Mouse (Mus musculus): Measurements from ENCODE around the gene Nup160. TPM values are rescaled to one million over a fixed set of nuclear protein-coding genes. Genes with fewer than 3 reads are reported as not detected.

Nup160 gene
- polyA plus RNA-seq, 1 experiment from 2014 or later, result 32.0 TPM

- Histone ChIP-seq H3K4me2 (ENCODE audit: low read length) (no peak overlapping the region), H3K27ac (replicated peaks; ENCODE audit: low read depth, low read length) (no peak overlapping the region), H3K27me3 (ENCODE audit: control insufficient read depth, insufficient read depth, low read length) (no peaks in the 10 kb centered on the region), H3K4me1 (ENCODE audit: control insufficient read depth, insufficient read depth, low read length) (0 out of 2 replicates have a peak, but pooled peaks cover under 1% of the 10 kb centered on the region), H3K4me3 (replicated peaks; ENCODE audit: low read depth, low read length) (no peak overlapping the region), H3K9ac (replicated peaks; ENCODE audit: low read length) (no peak overlapping the region), H3K9me3 (ENCODE audit: control insufficient read depth, low read length) (no peaks in the 10 kb centered on the region), H3K36me3 (ENCODE audit: control insufficient read depth, insufficient read depth, low read length) (no peaks in the 10 kb centered on the region)
- 94% methylated on average over 1 of the region's 1 CpGs for WGBS
- DNase-seq (no peak), ATAC-seq (ENCODE audit: low FRiP score, low TSS enrichment) (no peak)
Observed at GRCm38 (mm10) chr2:90673339-90673738, 3.7 kb upstream of the Nup160 start.

DNA sequence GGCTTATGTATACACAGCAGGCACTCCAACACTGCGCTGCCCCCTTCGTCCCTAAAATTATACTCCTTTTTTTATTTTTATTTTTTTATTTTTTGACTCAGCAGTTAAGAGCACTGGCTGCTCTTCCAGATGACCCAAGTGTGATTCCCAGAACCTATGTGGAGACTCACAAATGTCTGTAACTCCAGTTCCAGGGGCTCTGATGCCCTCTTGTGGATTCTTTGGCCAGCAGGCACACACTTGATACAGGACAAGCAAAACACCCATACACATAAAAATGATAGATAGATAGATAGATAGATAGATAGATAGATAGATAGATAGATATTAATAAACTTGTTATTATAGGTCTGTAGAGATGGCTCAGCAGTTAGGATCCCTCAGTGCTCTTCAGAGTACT, 2.5 kb upstream of the Nup160 start:
- Histone ChIP-seq H3K27me3 (ENCODE audit: control insufficient read depth, insufficient read depth, low read length) (no peaks in the 10 kb centered on the region), H3K9me3 (ENCODE audit: control insufficient read depth, low read length) (no peaks in the 10 kb centered on the region), H3K4me1 (ENCODE audit: control insufficient read depth, insufficient read depth, low read length) (peaks cover 5% of the 10 kb centered on the region; the same call in 1 of the 2 replicates), H3K9ac (replicated peaks; ENCODE audit: low read length) (no peak overlapping the region), H3K4me2 (ENCODE audit: low read length) (no peak overlapping the region), H3K36me3 (ENCODE audit: control insufficient read depth, insufficient read depth, low read length) (no peaks in the 10 kb centered on the region), H3K27ac (replicated peaks; ENCODE audit: low read depth, low read length) (no peak overlapping the region), H3K4me3 (replicated peaks; ENCODE audit: low read depth, low read length) (no peak overlapping the region)
- WGBS, result 97% methylated on average over 2 of the region's 2 CpGs
- ATAC-seq (ENCODE audit: low FRiP score, low TSS enrichment), result no peak
- DNase-seq, result no peak

DNA sequence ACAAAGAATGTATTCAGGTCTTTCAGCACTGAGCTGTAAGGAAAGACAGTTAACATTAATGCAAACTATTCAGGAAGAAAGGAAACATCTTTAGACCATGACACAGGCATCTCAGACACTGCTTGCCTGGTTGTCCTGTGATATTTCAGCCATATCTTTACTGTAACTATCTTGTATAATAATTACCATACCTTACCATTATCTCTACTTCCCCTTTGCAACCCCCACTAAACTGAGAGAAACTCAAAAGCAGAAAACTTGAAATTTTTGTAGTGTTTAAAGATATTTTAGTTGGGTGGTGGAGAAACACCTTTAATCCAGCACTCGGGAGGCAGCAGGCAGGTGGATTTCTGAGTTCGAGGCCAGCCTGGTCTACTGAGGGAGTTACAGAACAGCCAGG, 1.5 kb upstream of the Nup160 start:
- H3K27ac ChIP-seq (replicated peaks; ENCODE audit: low read depth, low read length), result no peak overlapping the region
- ATAC-seq (ENCODE audit: low FRiP score, low TSS enrichment) (no peak), DNase-seq (no peak)
- H3K4me3 ChIP-seq (replicated peaks; ENCODE audit: low read depth, low read length), result no peak overlapping the region
- no peaks in the 10 kb centered on the region for H3K27me3 ChIP-seq (ENCODE audit: control insufficient read depth, insufficient read depth, low read length)
- H3K9ac ChIP-seq (replicated peaks; ENCODE audit: low read length), result no peak overlapping the region
- H3K4me1 ChIP-seq (ENCODE audit: control insufficient read depth, insufficient read depth, low read length), result peaks cover 12% of the 10 kb centered on the region
- WGBS, result 96% methylated on average over 2 of the region's 2 CpGs
- H3K36me3 ChIP-seq (ENCODE audit: control insufficient read depth, insufficient read depth, low read length), result no peaks in the 10 kb centered on the region
- H3K4me2 ChIP-seq (ENCODE audit: low read length), result no peak overlapping the region
- no peaks in the 10 kb centered on the region for H3K9me3 ChIP-seq (ENCODE audit: control insufficient read depth, low read length)

GRCm38 (mm10) chr2:90678256-90679060, 1.4 kb downstream of the Nup160 start:
- peak overlapping the region; percentile 63 for H3K9ac ChIP-seq (replicated peaks; ENCODE audit: low read length)

GRCm38 (mm10) chr2:90679061-90679810, 2.2 kb downstream of the Nup160 start:
- peak overlapping the region; percentile 91 for H3K4me2 ChIP-seq (ENCODE audit: low read length)
- no peaks in the 10 kb centered on the region for H3K27me3 ChIP-seq (ENCODE audit: control insufficient read depth, insufficient read depth, low read length)
- H3K27ac ChIP-seq (replicated peaks; ENCODE audit: low read depth, low read length), result peak overlapping the region; percentile 96
- H3K9me3 ChIP-seq (ENCODE audit: control insufficient read depth, low read length), result no peaks in the 10 kb centered on the region
- peak; percentile 96 for DNase-seq
- ATAC-seq (ENCODE audit: low FRiP score, low TSS enrichment), result peak; percentile 96
- peak overlapping the region; percentile 69 for H3K4me3 ChIP-seq (replicated peaks; ENCODE audit: low read depth, low read length)
- WGBS, result under 1% methylated on average over 63 of the region's 63 CpGs
- H3K36me3 ChIP-seq (ENCODE audit: control insufficient read depth, insufficient read depth, low read length), result peaks cover 21% of the 10 kb centered on the region
- H3K9ac ChIP-seq (replicated peaks; ENCODE audit: low read length), result peak overlapping the region; percentile 63
- H3K4me1 ChIP-seq (ENCODE audit: control insufficient read depth, insufficient read depth, low read length), result peaks cover 12% of the 10 kb centered on the region

More at GRCm38 (mm10) chr2:90678256-90679060, 1.4 kb downstream of the Nup160 start:
- peak overlapping the region; percentile 96 for H3K27ac ChIP-seq (replicated peaks; ENCODE audit: low read depth, low read length)
- ATAC-seq (ENCODE audit: low FRiP score, low TSS enrichment) (peak; percentile 53), DNase-seq (peak; percentile 20)
- 30% methylated on average over 26 of the region's 26 CpGs for WGBS
- peak overlapping the region; percentile 91 for H3K4me2 ChIP-seq (ENCODE audit: low read length)
- no peaks in the 10 kb centered on the region for H3K9me3 ChIP-seq (ENCODE audit: control insufficient read depth, low read length)
- peaks cover 12% of the 10 kb centered on the region for H3K4me1 ChIP-seq (ENCODE audit: control insufficient read depth, insufficient read depth, low read length)
- H3K36me3 ChIP-seq (ENCODE audit: control insufficient read depth, insufficient read depth, low read length), result peaks cover 13% of the 10 kb centered on the region
- no peaks in the 10 kb centered on the region for H3K27me3 ChIP-seq (ENCODE audit: control insufficient read depth, insufficient read depth, low read length)
- H3K4me3 ChIP-seq (replicated peaks; ENCODE audit: low read depth, low read length), result peak overlapping the region; percentile 69

GRCm38 (mm10) chr2:90700943-90701342, 23.9 kb downstream of the Nup160 start:
- Histone ChIP-seq H3K4me2 (ENCODE audit: low read length) (no peak overlapping the region), H3K4me1 (ENCODE audit: control insufficient read depth, insufficient read depth, low read length) (no peaks in the 10 kb centered on the region), H3K9ac (replicated peaks; ENCODE audit: low read length) (no peak overlapping the region), H3K36me3 (ENCODE audit: control insufficient read depth, insufficient read depth, low read length) (peaks cover 97% of the 10 kb centered on the region), H3K27ac (replicated peaks; ENCODE audit: low read depth, low read length) (no peak overlapping the region), H3K4me3 (replicated peaks; ENCODE audit: low read depth, low read length) (no peak overlapping the region), H3K9me3 (ENCODE audit: control insufficient read depth, low read length) (no peaks in the 10 kb centered on the region), H3K27me3 (ENCODE audit: control insufficient read depth, insufficient read depth, low read length) (no peaks in the 10 kb centered on the region)
- DNase-seq, result peak; percentile 9
- no peak for ATAC-seq (ENCODE audit: low FRiP score, low TSS enrichment)
- WGBS, result 98% methylated on average over 4 of the region's 4 CpGs

- ATAC-seq (ENCODE audit: low FRiP score, low TSS enrichment), result no peak
- no peak overlapping the region for H3K27ac ChIP-seq (replicated peaks; ENCODE audit: low read depth, low read length)
- no peaks in the 10 kb centered on the region for H3K9me3 ChIP-seq (ENCODE audit: control insufficient read depth, low read length)
- H3K4me2 ChIP-seq (ENCODE audit: low read length), result no peak overlapping the region
- H3K4me3 ChIP-seq (replicated peaks; ENCODE audit: low read depth, low read length), result no peak overlapping the region
- no peaks in the 10 kb centered on the region for H3K4me1 ChIP-seq (ENCODE audit: control insufficient read depth, insufficient read depth, low read length)
- H3K27me3 ChIP-seq (ENCODE audit: control insufficient read depth, insufficient read depth, low read length), result no peaks in the 10 kb centered on the region
- peaks cover 96% of the 10 kb centered on the region for H3K36me3 ChIP-seq (ENCODE audit: control insufficient read depth, insufficient read depth, low read length)
- DNase-seq, result no peak
- H3K9ac ChIP-seq (replicated peaks; ENCODE audit: low read length), result no peak overlapping the region
- WGBS, result 5% methylated on average over 1 of the region's 1 CpGs
Observed at GRCm38 (mm10) chr2:90708548-90708947, 31.5 kb downstream of the Nup160 start.

DNA sequence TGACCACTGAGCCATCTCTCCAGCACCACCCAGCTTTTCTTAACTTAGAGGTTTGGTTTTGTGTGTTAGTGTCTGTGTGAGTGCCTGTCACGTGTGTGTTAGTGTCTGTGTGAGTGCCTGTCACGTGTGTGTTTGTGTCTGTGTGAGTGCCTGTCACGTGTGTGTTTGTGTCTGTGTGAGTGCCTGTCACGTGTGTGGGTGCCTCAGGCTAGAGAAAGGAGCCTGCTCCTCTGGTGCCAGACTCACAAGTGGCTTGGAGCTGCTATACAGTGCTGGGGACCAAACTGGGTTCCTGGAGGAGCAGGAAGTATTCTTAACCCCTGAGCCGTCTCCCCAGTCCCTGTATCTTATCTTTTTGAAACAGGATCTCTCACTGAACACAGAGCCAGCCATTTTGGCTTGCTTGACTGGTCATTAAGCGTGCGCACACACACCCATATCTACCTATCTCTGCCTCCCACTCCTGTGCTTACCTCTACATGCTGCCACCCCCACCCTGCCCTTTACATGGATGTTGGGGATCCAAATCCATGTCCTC, 38.6 kb downstream of the Nup160 start:
- Histone ChIP-seq H3K4me2 (ENCODE audit: low read length) (no peak overlapping the region), H3K9me3 (ENCODE audit: control insufficient read depth, low read length) (no peaks in the 10 kb centered on the region), H3K4me1 (ENCODE audit: control insufficient read depth, insufficient read depth, low read length) (no peaks in the 10 kb centered on the region), H3K36me3 (ENCODE audit: control insufficient read depth, insufficient read depth, low read length) (peaks cover 87% of the 10 kb centered on the region), H3K9ac (replicated peaks; ENCODE audit: low read length) (no peak overlapping the region), H3K27ac (replicated peaks; ENCODE audit: low read depth, low read length) (no peak overlapping the region), H3K4me3 (replicated peaks; ENCODE audit: low read depth, low read length) (no peak overlapping the region), H3K27me3 (ENCODE audit: control insufficient read depth, insufficient read depth, low read length) (no peaks in the 10 kb centered on the region)
- ATAC-seq (ENCODE audit: low FRiP score, low TSS enrichment), result no peak
- no peak for DNase-seq
- 95% methylated on average over 7 of the region's 7 CpGs for WGBS
